Mouse (Mus musculus) neural tube, embryonic 10.5 days (tissue): ENCODE data around the gene Gm13288.
"Not testable (repeated sequence)": the region's sequence is repeated elsewhere in the genome, so short reads cannot be mapped to it uniquely, and the experiment has no call there.

ENCODE experiments used
- DNase-seq: peaks from one replicate; pipeline ENCODE4 v3.0.0-alpha.2; 2017; ENCODE audit warnings: low spot score; ENCODE audit errors: extremely low spot score

Gene Gm13288

GRCm38 (mm10) chr4:88799365-88799764 is 6.0 kb upstream of the Gm13288 start, which contains the start of gene Gm13285:
TSS of gene Gm13285 (plus strand) at chr4:88799665.
- not testable (repeated sequence) for DNase-seq

DNA sequence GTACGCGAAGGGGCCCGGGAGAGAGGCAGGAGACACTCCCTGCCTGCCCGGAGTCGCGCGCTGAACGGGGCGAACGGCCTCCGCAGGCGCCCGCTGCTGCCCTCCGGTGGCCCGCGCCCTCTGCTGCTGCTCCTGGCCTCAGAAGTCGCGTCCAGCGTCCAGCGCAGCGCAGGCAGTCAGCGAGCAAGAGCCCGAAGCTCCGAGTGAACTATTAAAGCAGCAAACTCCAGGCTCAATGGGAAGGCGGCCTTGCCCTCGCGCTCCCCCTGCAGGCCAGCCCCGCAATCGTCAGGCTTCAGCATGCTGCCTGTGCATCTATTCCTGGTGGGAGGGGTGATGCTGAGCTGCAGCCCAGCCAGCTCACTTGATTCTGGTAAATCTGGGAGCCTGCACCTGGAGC is 2.4 kb upstream of the Gm13288 start, which contains the start of gene Gm13287:
TSS of gene Gm13287 (plus strand) at position 301 of the 400 bp plus-strand sequence.
- not testable (repeated sequence) for DNase-seq

DNA sequence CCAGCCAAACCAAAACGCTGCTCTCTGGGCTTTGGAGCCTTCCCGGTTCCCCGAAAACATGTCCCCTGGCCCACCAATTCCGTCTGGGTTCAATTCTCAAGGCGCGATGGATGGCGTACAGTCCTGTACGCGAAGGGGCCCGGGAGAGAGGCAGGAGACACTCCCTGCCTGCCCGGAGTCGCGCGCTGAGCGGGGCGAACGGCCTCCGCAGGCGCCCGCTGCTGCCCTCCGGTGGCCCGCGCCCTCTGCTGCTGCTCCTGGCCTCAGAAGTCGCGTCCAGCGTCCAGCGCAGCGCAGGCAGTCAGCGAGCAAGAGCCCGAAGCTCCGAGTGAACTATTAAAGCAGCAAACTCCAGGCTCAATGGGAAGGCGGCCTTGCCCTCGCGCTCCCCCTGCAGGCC is 430 bp downstream of the Gm13288 start:
- DNase-seq = not testable (repeated sequence)

- DNase-seq = no peak
These were observed 10.6 kb downstream of the Gm13288 start, which contains the start of gene Ifna7 for GRCm38 (mm10) chr4:88815928-88816327. TSS of gene Ifna7 (plus strand) at chr4:88816228.

GRCm38 (mm10) chr4:88819659-88820058 is 14.3 kb downstream of the Gm13288 start, which contains the start of gene Ifna11:
TSS of gene Ifna11 (plus strand) at chr4:88819959.
- DNase-seq = no peak

DNA sequence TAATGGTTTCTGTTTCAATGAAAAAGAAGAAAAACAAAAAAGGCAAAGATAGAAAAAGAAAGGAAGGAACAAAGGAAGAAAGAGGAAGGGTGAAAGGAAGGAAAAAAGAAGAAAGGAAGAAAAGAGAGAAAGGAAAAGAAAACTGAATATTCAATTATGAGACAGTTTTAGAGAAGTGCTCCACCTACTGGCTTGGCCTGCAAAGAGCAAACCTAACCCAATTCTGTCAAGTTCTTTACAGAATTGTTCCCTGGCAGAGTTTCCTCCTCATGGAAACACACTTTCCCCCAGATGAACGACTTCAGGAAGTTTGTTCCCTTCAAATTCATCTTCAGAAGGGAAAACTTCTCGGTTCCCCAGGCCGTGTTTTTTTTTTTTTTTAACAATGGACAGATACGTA is 17.7 kb downstream of the Gm13288 start:
- no peak for DNase-seq

- DNase-seq = not testable (repeated sequence)
These were observed 21.8 kb downstream of the Gm13288 start, which contains the start of gene Ifna6 for GRCm38 (mm10) chr4:88827116-88827515. TSS of gene Ifna6 (plus strand) at chr4:88827416.

- DNase-seq = no peak
These were observed 25.2 kb downstream of the Gm13288 start for GRCm38 (mm10) chr4:88830523-88830922.

GRCm38 (mm10) chr4:88835225-88835624 is 29.9 kb downstream of the Gm13288 start, which contains the start of gene Ifna5:
TSS of gene Ifna5 (plus strand) at chr4:88835525.
- DNase-seq = not testable (repeated sequence)

DNA sequence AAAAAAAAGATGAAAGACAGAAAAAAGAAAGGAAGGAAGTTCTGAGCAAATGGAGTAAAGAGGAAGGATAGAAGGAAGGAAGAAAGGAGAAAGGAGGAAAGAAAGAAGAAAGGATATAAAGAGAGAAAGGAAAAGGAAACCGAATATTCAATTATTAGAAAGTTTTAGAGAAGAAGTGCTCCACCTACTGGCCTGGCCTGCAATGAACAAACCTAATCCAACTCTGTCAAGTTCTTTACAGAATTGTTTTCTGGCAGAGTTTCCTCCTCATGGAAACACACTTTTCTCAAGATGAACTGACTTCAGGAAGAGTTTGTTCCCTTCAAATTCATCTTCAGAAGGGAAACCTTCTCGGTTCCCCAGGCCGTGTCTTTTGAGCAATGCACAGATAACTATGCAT is 33.5 kb downstream of the Gm13288 start:
- no peak for DNase-seq

GRCm38 (mm10) chr4:88840058-88840457 is 34.7 kb downstream of the Gm13288 start:
- no peak for DNase-seq

GRCm38 (mm10) chr4:88841438-88841911 is 36.1 kb downstream of the Gm13288 start, which contains the start of gene Ifna4:
TSS of gene Ifna4 (plus strand) at chr4:88841861.
- no peak for DNase-seq

GRCm38 (mm10) chr4:88845334-88845733 is 40.0 kb downstream of the Gm13288 start:
- DNase-seq = no peak

DNA sequence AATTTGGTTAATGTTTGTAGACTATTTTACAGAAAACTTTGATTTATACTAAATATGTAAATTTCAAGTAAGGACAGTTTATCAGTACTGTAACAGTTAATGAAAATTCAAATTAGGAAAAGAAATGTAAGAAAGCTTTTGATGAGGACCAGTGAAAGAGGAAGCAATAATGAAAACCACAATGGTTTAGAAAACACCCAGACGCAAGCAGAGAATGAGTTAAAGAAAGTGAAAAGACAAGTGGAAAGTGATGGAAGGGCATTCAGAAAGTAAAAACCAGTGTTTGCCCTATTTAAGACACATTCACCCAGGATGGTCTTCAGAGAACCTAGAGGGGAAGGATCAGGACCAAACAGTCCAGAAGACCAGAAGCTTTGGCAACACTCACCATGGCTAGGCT is 44.4 kb downstream of the Gm13288 start, which contains the start of gene Ifna1:
TSS of gene Ifna1 (plus strand) at position 390 of the 400 bp plus-strand sequence.
- DNase-seq = no peak

- no peak for DNase-seq
These were observed 45.9 kb downstream of the Gm13288 start for GRCm38 (mm10) chr4:88851026-88851763.
